34 mouse cellular contexts compared by ENCODE assay signal in genomic region chr16:85587573-85588226, GRCm38 (mm10). TPM values are rescaled to one million over a fixed set of nuclear protein-coding genes. Genes with fewer than 3 reads are reported as not detected.
"Had no signal": no experiment of that assay in that cellular context is flagged by ENCODE, and none has a peak within 500 bp of the region (broad histone marks: within the 10 kb centered on the region; RNA-seq: fewer than 3 reads in every experiment).

No protein-coding gene starts in this region.

- H3K9ac ChIP-seq: limb, embryonic 12.5 days; limb, embryonic 13.5 days; limb, embryonic 15.5 days; liver, embryonic 12.5 days; liver, embryonic 13.5 days; liver, embryonic 14.5 days; liver, embryonic 15.5 days; liver, postnatal 0 days; lung, embryonic 14.5 days; lung, embryonic 15.5 days; midbrain, embryonic 12.5 days; midbrain, embryonic 13.5 days; midbrain, embryonic 15.5 days had no signal

- H3K27me3 ChIP-seq: limb, embryonic 12.5 days; limb, embryonic 13.5 days; limb, embryonic 15.5 days; liver, embryonic 12.5 days; liver, embryonic 13.5 days; liver, embryonic 15.5 days; lung, embryonic 15.5 days; megakaryocyte, embryonic 14.5 days; midbrain, embryonic 12.5 days; midbrain, embryonic 13.5 days; midbrain, embryonic 15.5 days had no signal

- H3K9me3 ChIP-seq: limb, embryonic 10.5 days; limb, embryonic 12.5 days; limb, embryonic 13.5 days; limb, embryonic 15.5 days; liver, embryonic 12.5 days; liver, embryonic 13.5 days; liver, embryonic 15.5 days; lung, embryonic 15.5 days; midbrain, embryonic 10.5 days; midbrain, embryonic 12.5 days; midbrain, embryonic 13.5 days; midbrain, embryonic 15.5 days had no signal

- H3K36me3 ChIP-seq: limb, embryonic 10.5 days; limb, embryonic 12.5 days; limb, embryonic 13.5 days; limb, embryonic 15.5 days; liver, embryonic 12.5 days; liver, embryonic 13.5 days; liver, embryonic 15.5 days; lung, embryonic 15.5 days; midbrain, embryonic 10.5 days; midbrain, embryonic 12.5 days; midbrain, embryonic 13.5 days; midbrain, embryonic 15.5 days had no signal

- ATAC-seq: liver, embryonic 12.5 days; liver, postnatal 0 days; lung, postnatal 0 days; midbrain, embryonic 13.5 days; midbrain, embryonic 15.5 days; midbrain, embryonic 16.5 days had no signal

- DNase-seq: left cerebral cortex, postnatal 4 days; liver; liver, embryonic 13.5 days; liver, postnatal 0 days; lung, adult 18-20 months; lung, adult 2 months; lung, embryonic 14.5 days; lung, postnatal 10 days; lung, postnatal 14 days; lung, postnatal 36 days; lung, postnatal 4 days; midbrain, embryonic 14.5 days had no signal

- H3K4me3 ChIP-seq: left cerebral cortex, adult 2 months; limb, embryonic 10.5 days; limb, embryonic 12.5 days; limb, embryonic 13.5 days; limb, embryonic 15.5 days; liver, embryonic 12.5 days; liver, embryonic 13.5 days; liver, embryonic 15.5 days; lung, embryonic 15.5 days; megakaryocyte, embryonic 14.5 days; midbrain, embryonic 10.5 days; midbrain, embryonic 12.5 days; midbrain, embryonic 13.5 days; midbrain, embryonic 15.5 days; myocyte had no signal

- H3K27ac ChIP-seq: left cerebral cortex, adult 2 months; limb, embryonic 10.5 days; limb, embryonic 12.5 days; limb, embryonic 13.5 days; limb, embryonic 15.5 days; liver, embryonic 12.5 days; liver, embryonic 13.5 days; liver, embryonic 14.5 days; liver, embryonic 15.5 days; lung, embryonic 15.5 days; macrophage; midbrain, embryonic 10.5 days; midbrain, embryonic 12.5 days; midbrain, embryonic 13.5 days; midbrain, embryonic 15.5 days had no signal

- H3K4me2 ChIP-seq: limb, embryonic 12.5 days; limb, embryonic 13.5 days; limb, embryonic 15.5 days; liver, embryonic 11.5 days; liver, embryonic 12.5 days; liver, embryonic 13.5 days; liver, embryonic 15.5 days; lung, embryonic 14.5 days; lung, embryonic 15.5 days; midbrain, embryonic 11.5 days; midbrain, embryonic 12.5 days; midbrain, embryonic 13.5 days; midbrain, embryonic 15.5 days had no signal

- H3K4me1 ChIP-seq: limb, embryonic 10.5 days; limb, embryonic 12.5 days; limb, embryonic 13.5 days; limb, embryonic 15.5 days; liver, embryonic 12.5 days; liver, embryonic 13.5 days; liver, embryonic 15.5 days; lung, embryonic 15.5 days; megakaryocyte, embryonic 14.5 days; midbrain, embryonic 10.5 days; midbrain, embryonic 12.5 days had no signal

RNA-seq across cellular contexts. Expression of gene Cyyr1, which starts 34.5 kb away (rescaled TPM):
- total RNA-seq: megakaryocyte, adult 5-6 weeks; monocyte, adult 5-6 weeks had no signal
- polyA plus RNA-seq: macrophage had no signal
